Mouse (Mus musculus) bone marrow, adult 2 months (tissue): ENCODE measurements at regions not wholly inside any gene's neighbourhood (a gene's known extent, or its start where the extent isn't known, plus 50 kb on each side); places are given as distances from the start of the nearest gene placed in this dataset.

Experiments
- H3K27ac ChIP-seq: fragments of 200-500 bp; 2 replicates; pipeline ENCODE4 v1.5.1; 2012; ENCODE audit warnings: low read depth, mild to moderate bottlenecking, control low read depth, inconsistent platforms, low read length; ENCODE audit not compliant: control insufficient read depth, poor library complexity, insufficient read depth
- H3K4me1 ChIP-seq: fragments of 200-500 bp; 2 replicates; pipeline ENCODE4 v1.6.1; 2011; ENCODE audit warnings: low read length; ENCODE audit not compliant: control insufficient read depth, insufficient read depth
- H3K4me3 ChIP-seq: fragments of 200-500 bp; replicated peaks from 2 replicates; pipeline ENCODE3; 2011; ENCODE audit warnings: mild to moderate bottlenecking, low read depth, low read length, control low read depth; ENCODE audit not compliant: control insufficient read depth
- CTCF ChIP-seq: fragments of 200-500 bp; IDR thresholded peaks from 2 replicates; pipeline ENCODE4 v1.5.1; 2011; ENCODE audit warnings: low read length, control low read depth; ENCODE audit not compliant: control insufficient read depth, insufficient read depth
- POLR2A ChIP-seq: fragments of 200-500 bp; IDR thresholded peaks from 2 replicates; pipeline ENCODE4 v1.6.1; 2011; ENCODE audit warnings: low read depth, mild to moderate bottlenecking, control low read depth, low read length, borderline replicate concordance; ENCODE audit not compliant: control insufficient read depth
- WGBS: fragments of 180-500 bp; shearing (Covaris S2); methylation state at CpG from one replicate; pipeline ENCODE4 v1.1.7; 2018; 5-methylcytosine and 5-hydroxymethylcytosine counted together

GRCm38 (mm10) chr4:10031764-10032163 lies 842.5 kb upstream of the 2610301B20Rik start:
- H3K27ac ChIP-seq, result no peak overlapping the region
- 55% methylated on average over 3 of the region's 3 CpGs for WGBS
- TF ChIP-seq POLR2A (no peak), CTCF (no peak)
- H3K4me1 ChIP-seq, result no peaks in the 10 kb centered on the region
- H3K4me3 ChIP-seq, result no peak overlapping the region

GRCm38 (mm10) chr4:10035336-10035735 lies 839.0 kb upstream of the 2610301B20Rik start:
- H3K27ac ChIP-seq, result no peak overlapping the region
- TF ChIP-seq CTCF, result no peak
- no peak for TF ChIP-seq POLR2A
- 3% methylated on average over 1 of the region's 1 CpGs for WGBS
- H3K4me3 ChIP-seq, result no peak overlapping the region
- no peaks in the 10 kb centered on the region for H3K4me1 ChIP-seq

GRCm38 (mm10) chr4:10041301-10042093 lies 832.8 kb upstream of the 2610301B20Rik start:
- Histone ChIP-seq H3K4me1 (no peaks in the 10 kb centered on the region), H3K4me3 (no peak overlapping the region), H3K27ac (no peak overlapping the region)
- TF ChIP-seq CTCF, result no peak
- TF ChIP-seq POLR2A, result no peak
- 33% methylated on average over 2 of the region's 2 CpGs for WGBS

DNA sequence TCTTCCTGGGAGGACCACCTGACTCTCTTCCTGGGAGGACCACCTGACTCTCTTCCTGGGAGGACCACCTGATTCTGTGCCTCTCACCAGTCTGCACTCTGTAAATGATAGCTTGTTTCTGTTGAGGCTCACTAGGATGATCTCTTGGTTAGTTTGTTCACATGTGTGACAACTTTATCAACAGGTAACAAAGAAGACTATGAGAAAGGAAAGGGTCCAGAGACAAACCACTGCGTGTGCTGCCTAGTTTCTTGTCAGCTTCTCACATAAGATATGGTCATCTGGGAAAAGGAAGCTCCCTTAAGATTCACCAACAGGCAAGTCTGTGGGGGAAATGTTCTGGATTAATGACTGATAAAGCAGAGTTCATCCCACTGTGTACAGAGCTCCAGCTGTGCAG lies 825.5 kb upstream of the 2610301B20Rik start:
- WGBS, result 61% methylated on average over 1 of the region's 1 CpGs
- Histone ChIP-seq H3K27ac (no peak overlapping the region), H3K4me1 (no peaks in the 10 kb centered on the region), H3K4me3 (no peak overlapping the region)
- no peak for TF ChIP-seq CTCF
- TF ChIP-seq POLR2A, result no peak

GRCm38 (mm10) chr4:10049411-10049810 lies 824.9 kb upstream of the 2610301B20Rik start:
- no peak overlapping the region for H3K27ac ChIP-seq
- 4% methylated on average over 4 of the region's 4 CpGs for WGBS
- TF ChIP-seq CTCF (no peak), POLR2A (no peak)
- no peaks in the 10 kb centered on the region for H3K4me1 ChIP-seq
- H3K4me3 ChIP-seq, result no peak overlapping the region

- no peaks in the 10 kb centered on the region for H3K4me1 ChIP-seq
- TF ChIP-seq CTCF (no peak), POLR2A (no peak)
- H3K4me3 ChIP-seq, result no peak overlapping the region
- 68% methylated on average over 5 of the region's 5 CpGs for WGBS
- H3K27ac ChIP-seq, result no peak overlapping the region
These were observed 822.7 kb upstream of the 2610301B20Rik start for GRCm38 (mm10) chr4:10051296-10052267.

GRCm38 (mm10) chr4:10052869-10053268 lies 821.4 kb upstream of the 2610301B20Rik start:
- Histone ChIP-seq H3K4me3 (no peak overlapping the region), H3K27ac (no peak overlapping the region), H3K4me1 (no peaks in the 10 kb centered on the region)
- no peak for TF ChIP-seq POLR2A
- TF ChIP-seq CTCF, result no peak

- no peak for TF ChIP-seq CTCF
- TF ChIP-seq POLR2A, result no peak
- Histone ChIP-seq H3K4me1 (no peaks in the 10 kb centered on the region), H3K4me3 (no peak overlapping the region), H3K27ac (no peak overlapping the region)
- 31% methylated on average over 5 of the region's 5 CpGs for WGBS
These were observed 801.7 kb upstream of the 2610301B20Rik start for GRCm38 (mm10) chr4:10072500-10073106.
